Mouse (Mus musculus) neural tube, embryonic 13.5 days (tissue): ENCODE measurements around the gene Csnk2a2. TPM values are rescaled to one million over a fixed set of nuclear protein-coding genes. Genes with fewer than 3 reads are reported as not detected.

Experiments used
- ATAC-seq: fragments of 200-750 bp; cut with Nextera tagmentation; 2 replicates; pipeline ENCODE4 v1.8.0; 2017; ENCODE audit warnings: low read depth, mild to moderate bottlenecking, moderate TSS enrichment, moderate library complexity
- H3K27ac ChIP-seq: fragments of 300-500 bp; sonication (generic); replicated peaks from 2 replicates; pipeline ENCODE4 v1.5.1; 2015; ENCODE audit warnings: moderate library complexity, mild to moderate bottlenecking, inconsistent platforms
- H3K27me3 ChIP-seq: fragments of 300-500 bp; sonication (generic); 2 replicates; pipeline ENCODE4 v1.6.1; 2015; ENCODE audit warnings: mild to moderate bottlenecking, inconsistent platforms
- H3K36me3 ChIP-seq: fragments of 300-500 bp; sonication (generic); 2 replicates; pipeline ENCODE4 v1.6.1; 2015; ENCODE audit warnings: mild to moderate bottlenecking, inconsistent platforms
- H3K4me1 ChIP-seq: fragments of 300-500 bp; sonication (generic); replicated peaks from 2 replicates; pipeline ENCODE4 v1.6.1; 2015; ENCODE audit warnings: inconsistent platforms
- H3K4me2 ChIP-seq: fragments of 300-500 bp; sonication (generic); 2 replicates; pipeline ENCODE4 v1.6.1; 2015; ENCODE audit warnings: inconsistent platforms, mild to moderate bottlenecking, moderate library complexity
- H3K4me3 ChIP-seq: fragments of 300-500 bp; sonication (generic); 2 replicates; pipeline ENCODE4 v1.5.1; 2015; ENCODE audit warnings: mild to moderate bottlenecking, inconsistent platforms
- H3K9ac ChIP-seq: fragments of 300-500 bp; sonication (generic); 2 replicates; pipeline ENCODE4 v1.6.1; 2015; ENCODE audit warnings: moderate library complexity, mild to moderate bottlenecking, inconsistent platforms
- H3K9me3 ChIP-seq: fragments of 300-500 bp; sonication (generic); 2 replicates; pipeline ENCODE4 v1.6.1; 2016; ENCODE audit warnings: inconsistent platforms
- WGBS: fragments of 180-500 bp; shearing (Covaris S2); methylation state at CpG from one replicate; pipeline ENCODE4 v1.1.7; 2015; 5-methylcytosine and 5-hydroxymethylcytosine counted together
- polyA plus RNA-seq: library from polyadenylated mRNA; unstranded; fragments of >200 nt; fragmentation: Nextera tagmentation; extraction: Ambion mirVana; gene quantifications from 2 replicates; pipeline ENCODE4 v1.2.1, GENCODE M21; 2015

The Csnk2a2 gene
- polyA plus RNA-seq, 1 experiment from 2014 or later: 8.0 TPM

DNA sequence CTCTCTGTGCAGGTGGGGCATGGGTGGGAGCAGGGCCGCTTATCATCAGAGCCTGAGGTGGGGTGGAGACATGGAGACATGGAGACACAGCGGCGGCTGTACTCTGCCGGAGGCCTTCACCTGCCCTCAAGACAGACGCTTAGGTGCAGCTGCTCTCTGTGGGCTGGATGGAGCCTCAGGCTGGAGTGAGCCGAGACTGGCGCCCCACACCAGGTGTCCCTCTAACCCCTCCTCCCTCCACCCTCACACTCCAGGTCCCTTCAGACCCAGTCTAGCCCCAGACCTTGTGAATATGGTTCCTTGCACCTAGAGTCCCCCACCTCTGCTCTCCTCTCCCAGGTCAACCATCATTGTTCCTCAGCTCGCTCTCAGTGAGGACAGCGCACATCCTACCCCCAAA, 90.7 kb downstream of the Csnk2a2 start:
- H3K9ac ChIP-seq: no peak overlapping the region
- no peak for ATAC-seq
- H3K27me3 ChIP-seq: no peaks in the 10 kb centered on the region
- 88% methylated on average over 9 of the region's 9 CpGs for WGBS
- no peaks in the 10 kb centered on the region for H3K36me3 ChIP-seq
- no peak overlapping the region for H3K4me3 ChIP-seq
- no peaks in the 10 kb centered on the region for H3K9me3 ChIP-seq
- no peak overlapping the region for H3K4me2 ChIP-seq
- H3K4me1 ChIP-seq: peaks cover 36% of the 10 kb centered on the region
- H3K27ac ChIP-seq: no peak overlapping the region

DNA sequence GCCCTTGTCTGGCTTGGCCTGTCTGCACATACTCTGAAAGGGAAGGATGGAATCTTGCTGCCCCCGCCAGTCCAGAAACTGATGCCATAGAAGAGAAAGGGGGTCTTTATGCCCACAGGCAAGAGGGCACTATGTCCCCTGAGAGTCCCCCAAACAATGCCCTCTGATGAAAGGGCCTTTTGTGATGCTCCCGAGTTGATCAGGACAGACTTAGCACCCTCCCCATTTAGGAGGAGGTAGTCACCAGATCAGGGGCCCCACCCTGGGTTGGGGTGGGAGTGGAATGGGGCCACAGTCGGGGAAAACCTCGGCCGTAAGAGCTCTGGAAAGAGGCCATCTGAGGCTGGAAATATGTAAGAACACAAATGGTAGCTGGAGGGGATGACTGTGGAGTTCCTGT, 92.6 kb downstream of the Csnk2a2 start:
- Histone ChIP-seq H3K36me3 (no peaks in the 10 kb centered on the region), H3K27ac (0 out of 2 replicates have a peak overlapping the region, but pooled peaks have one; percentile 29), H3K9me3 (no peaks in the 10 kb centered on the region), H3K27me3 (no peaks in the 10 kb centered on the region), H3K4me3 (no peak overlapping the region), H3K4me1 (peaks cover 36% of the 10 kb centered on the region), H3K9ac (no peak overlapping the region), H3K4me2 (no peak overlapping the region)
- peak; percentile 40; the same call in 1 of the 2 replicates for ATAC-seq
- 40% methylated on average over 5 of the region's 5 CpGs for WGBS

DNA sequence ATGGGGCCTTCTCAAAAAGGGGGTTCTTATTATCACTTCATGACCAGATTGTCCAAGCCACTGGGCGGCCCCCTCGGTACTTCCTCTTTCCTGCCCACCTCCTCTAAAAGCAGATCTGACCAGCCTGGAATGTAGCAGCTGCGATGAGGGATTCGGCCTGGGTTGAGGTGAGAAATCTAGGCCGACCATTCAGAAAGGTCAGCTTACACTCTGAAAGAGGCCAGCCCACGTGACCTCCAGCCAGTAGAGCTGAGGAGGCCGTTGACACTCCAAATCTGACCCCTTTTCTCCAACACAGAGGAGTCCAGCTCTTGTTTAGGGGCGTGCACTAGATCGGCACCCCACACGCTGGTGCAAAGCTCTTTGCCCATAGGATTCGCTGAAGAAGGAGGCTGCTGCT, 93.1 kb downstream of the Csnk2a2 start:
- H3K27ac ChIP-seq: 0 out of 2 replicates have a peak overlapping the region, but pooled peaks have one; percentile 29
- no peaks in the 10 kb centered on the region for H3K9me3 ChIP-seq
- ATAC-seq: no peak
- H3K27me3 ChIP-seq: no peaks in the 10 kb centered on the region
- 74% methylated on average over 11 of the region's 11 CpGs for WGBS
- H3K36me3 ChIP-seq: no peaks in the 10 kb centered on the region
- no peak overlapping the region for H3K4me3 ChIP-seq
- H3K4me2 ChIP-seq: no peak overlapping the region
- H3K4me1 ChIP-seq: peaks cover 36% of the 10 kb centered on the region
- H3K9ac ChIP-seq: no peak overlapping the region

Other genes starting within 250 kb of the Csnk2a2 start
- gene Cngb1, start 183.5 kb downstream of the Csnk2a2 start, polyA plus RNA-seq: 0.39 and 0.82 TPM in 2 replicates
- gene Tepp, start 179.5 kb downstream of the Csnk2a2 start, polyA plus RNA-seq: 0.70 TPM in 1 of 2 replicates, not detected in the other
- 15.4 and 16.0 TPM in 2 replicates for gene Zfp319, start 158.1 kb downstream of the Csnk2a2 start, polyA plus RNA-seq
- 34.3 and 35.5 TPM in 2 replicates for gene Usb1, start 157.8 kb downstream of the Csnk2a2 start, polyA plus RNA-seq
- 26.9 and 29.1 TPM in 2 replicates for gene Mmp15, start 137.8 kb downstream of the Csnk2a2 start, polyA plus RNA-seq
- gene Cfap20, start 55.2 kb downstream of the Csnk2a2 start, polyA plus RNA-seq: 124 and 128 TPM in 2 replicates
- gene Ccdc113, start 44.0 kb upstream of the Csnk2a2 start, polyA plus RNA-seq: 0.54 and 1.5 TPM in 2 replicates
- gene Prss54, start 86.3 kb upstream of the Csnk2a2 start, polyA plus RNA-seq: not detected in 2 replicates
- 8.1 and 8.8 TPM in 2 replicates for gene Gins3, start 143.4 kb upstream of the Csnk2a2 start, polyA plus RNA-seq
- 244 and 275 TPM in 2 replicates for gene Ndrg4, start 186.9 kb upstream of the Csnk2a2 start, polyA plus RNA-seq
- 20.1 and 24.3 TPM in 2 replicates for gene Setd6, start 225.8 kb upstream of the Csnk2a2 start, polyA plus RNA-seq